Mouse (Mus musculus): ENCODE results near the gene Olfr1381.
"Not testable (repeated sequence)": the region's sequence is repeated elsewhere in the genome, so short reads cannot be mapped to it uniquely, and the experiment has no call there.

Olfr1381 gene

DNA sequence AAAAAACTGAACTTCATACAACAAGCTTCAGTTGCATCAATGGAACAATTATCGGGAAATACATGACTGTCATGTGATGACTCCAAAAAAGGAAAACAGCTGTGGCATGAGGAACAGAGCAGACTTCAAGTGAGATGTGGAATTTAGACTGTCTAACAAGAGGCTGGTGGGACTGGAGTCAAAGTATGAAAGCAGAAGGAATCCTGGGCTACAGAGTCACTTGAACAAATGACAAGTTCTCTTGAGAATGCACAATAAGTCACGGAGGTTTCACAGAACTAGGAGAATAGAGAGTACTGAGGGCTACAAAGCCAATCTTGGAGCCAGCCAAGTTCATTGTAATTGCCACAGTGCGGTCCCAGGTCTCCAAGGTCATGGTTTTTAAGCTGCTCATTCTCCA lies at the start of gene Olfr1381:
Gene Olfr1381 (plus strand): TSS at position 301 of the 400 bp plus-strand sequence.
- DNase-seq, result not testable (repeated sequence)

GRCm38 (mm10) chr11:49518086-49518485 lies 25.2 kb upstream of the Olfr1381 start:
- no peak for DNase-seq

GRCm38 (mm10) chr11:49519348-49519747 lies 23.9 kb upstream of the Olfr1381 start, which contains the start of gene Olfr1383:
TSS of gene Olfr1383 (plus strand) at chr11:49519648.
- DNase-seq, result no peak

DNA sequence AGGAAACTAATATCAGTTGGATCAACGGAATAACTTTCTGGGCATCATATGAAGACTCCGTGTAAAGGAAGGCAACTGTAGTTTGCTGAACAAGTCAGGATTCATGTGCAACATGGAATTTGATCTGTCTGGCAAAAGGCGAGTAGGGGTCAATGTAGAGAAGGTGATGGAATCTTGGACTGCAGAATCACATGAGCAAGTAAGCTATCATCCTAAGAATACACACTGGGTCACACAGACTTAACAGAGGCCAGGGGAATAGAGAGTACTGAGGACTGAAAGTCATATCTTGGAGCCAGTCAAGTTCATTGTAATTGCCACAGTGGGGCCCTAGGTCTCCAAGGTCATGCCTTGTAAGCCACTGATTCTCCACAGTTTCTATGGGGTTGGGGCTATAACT lies 15.3 kb upstream of the Olfr1381 start, which contains the start of gene Olfr1382:
Gene Olfr1382 (plus strand): TSS at position 301 of the 400 bp plus-strand sequence.
- DNase-seq, result no peak

- no peak for DNase-seq
Measured at GRCm38 (mm10) chr11:49532761-49533160, 10.5 kb upstream of the Olfr1381 start.

DNA sequence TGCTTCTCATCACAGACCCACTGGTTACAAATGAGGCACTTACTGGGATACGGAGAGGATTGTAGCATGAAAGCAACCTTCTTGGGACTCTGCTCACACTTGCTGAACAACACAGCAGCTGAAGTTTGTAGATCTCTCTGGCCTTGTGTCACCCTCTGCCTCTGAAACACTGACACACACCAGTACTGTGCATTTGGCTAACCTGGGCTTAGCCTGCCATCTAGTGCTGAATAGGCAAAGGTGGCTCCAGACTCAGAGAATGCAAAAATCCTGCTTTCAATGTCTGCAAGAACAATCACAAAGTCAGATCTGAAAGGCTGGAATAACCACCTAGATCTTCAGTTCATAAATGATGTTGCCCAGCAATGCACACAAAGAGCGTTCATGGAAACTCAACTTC lies 6.6 kb upstream of the Olfr1381 start:
- not testable (repeated sequence) for DNase-seq

GRCm38 (mm10) chr11:49554033-49554432 lies 10.8 kb downstream of the Olfr1381 start:
- DNase-seq, result not testable (repeated sequence)

GRCm38 (mm10) chr11:49556578-49556977 lies 13.3 kb downstream of the Olfr1381 start, which contains the start of gene Olfr1380:
TSS of gene Olfr1380 (plus strand) at chr11:49556878.
- DNase-seq, result not testable (repeated sequence)

GRCm38 (mm10) chr11:49575054-49575453 lies 31.8 kb downstream of the Olfr1381 start:
- DNase-seq, result not testable (repeated sequence)

GRCm38 (mm10) chr11:49580452-49580851 lies 37.2 kb downstream of the Olfr1381 start:
- DNase-seq, result not testable (repeated sequence)

DNA sequence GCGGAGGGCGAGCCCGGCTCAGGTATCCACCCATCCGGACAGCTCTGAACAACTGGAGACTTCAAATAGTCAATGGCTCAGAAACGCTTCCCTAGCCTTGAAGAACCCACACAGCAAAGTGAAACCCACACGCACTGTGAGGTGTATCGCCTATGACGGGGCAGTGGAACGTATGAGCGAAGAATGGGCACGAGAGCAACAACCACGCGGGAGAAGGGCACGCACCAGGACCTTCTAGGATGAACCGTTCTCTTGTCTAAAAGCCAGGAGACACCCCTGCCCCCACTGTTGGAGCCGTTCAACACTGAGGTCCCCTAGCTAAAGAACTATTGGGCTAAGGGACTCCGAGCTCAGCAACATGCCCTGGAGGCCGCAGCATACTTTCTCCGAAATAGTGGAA lies 47.0 kb downstream of the Olfr1381 start:
- DNase-seq, result no peak

- not testable (repeated sequence) for DNase-seq
Measured at GRCm38 (mm10) chr11:49597149-49597548, 53.9 kb downstream of the Olfr1381 start.
